Mouse (Mus musculus): Measurements from ENCODE around the gene Cdhr4. TPM values are rescaled to one million over a fixed set of nuclear protein-coding genes. Genes with fewer than 3 reads are reported as not detected.
A peak's percentile ranks its signal among the peaks of the same experiment; 100 is the strongest.
"Not testable (repeated sequence)": the region's sequence is repeated elsewhere in the genome, so short reads cannot be mapped to it uniquely, and the experiment has no call there.

Cdhr4 gene
- polyA plus RNA-seq, 1 experiment from 2014 or later = 2.6 TPM

DNA sequence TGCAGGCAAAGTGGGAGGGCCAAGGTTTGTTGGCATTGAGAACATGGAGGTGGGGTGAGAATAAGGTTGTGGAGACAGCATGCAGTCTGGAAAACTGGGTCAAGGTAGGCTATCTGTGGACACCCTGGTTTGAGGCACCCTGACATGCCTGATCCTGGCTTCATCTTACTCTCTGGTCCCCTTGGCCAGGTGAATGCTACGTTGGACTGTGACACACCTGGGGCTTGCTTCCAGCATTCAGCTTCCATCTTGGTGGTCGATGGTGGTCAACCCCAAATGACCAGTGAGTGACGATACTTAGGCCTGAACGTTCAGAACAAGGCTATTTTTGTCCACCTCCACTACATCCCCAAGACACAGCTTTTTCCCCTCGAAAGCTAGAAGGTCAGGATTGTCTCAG lies 3.8 kb downstream of the Cdhr4 start, which contains the start of gene Gm20662:
Gene Gm20662 (plus strand): TSS at position 301 of the 400 bp plus-strand sequence.
- no peak within 1 kb of the TSS for H3K4me3 ChIP-seq
- H3K4me2 ChIP-seq = no peak within 1 kb of the TSS
- H3K4me1 ChIP-seq (replicated peaks) = no peaks in the 10 kb centered on the region
- ATAC-seq (ENCODE audit: low FRiP score) = no peak
- no peaks in the 10 kb centered on the region for H3K9me3 ChIP-seq
- H3K9ac ChIP-seq = no peak within 1 kb of the TSS
- H3K27ac ChIP-seq = no peak within 1 kb of the TSS
- 0 out of 2 replicates have a peak, but pooled peaks cover 7% of the 10 kb centered on the region for H3K27me3 ChIP-seq
- H3K36me3 ChIP-seq = no peaks in the 10 kb centered on the region
- WGBS = 91% methylated on average over 5 of the region's 5 CpGs

DNA sequence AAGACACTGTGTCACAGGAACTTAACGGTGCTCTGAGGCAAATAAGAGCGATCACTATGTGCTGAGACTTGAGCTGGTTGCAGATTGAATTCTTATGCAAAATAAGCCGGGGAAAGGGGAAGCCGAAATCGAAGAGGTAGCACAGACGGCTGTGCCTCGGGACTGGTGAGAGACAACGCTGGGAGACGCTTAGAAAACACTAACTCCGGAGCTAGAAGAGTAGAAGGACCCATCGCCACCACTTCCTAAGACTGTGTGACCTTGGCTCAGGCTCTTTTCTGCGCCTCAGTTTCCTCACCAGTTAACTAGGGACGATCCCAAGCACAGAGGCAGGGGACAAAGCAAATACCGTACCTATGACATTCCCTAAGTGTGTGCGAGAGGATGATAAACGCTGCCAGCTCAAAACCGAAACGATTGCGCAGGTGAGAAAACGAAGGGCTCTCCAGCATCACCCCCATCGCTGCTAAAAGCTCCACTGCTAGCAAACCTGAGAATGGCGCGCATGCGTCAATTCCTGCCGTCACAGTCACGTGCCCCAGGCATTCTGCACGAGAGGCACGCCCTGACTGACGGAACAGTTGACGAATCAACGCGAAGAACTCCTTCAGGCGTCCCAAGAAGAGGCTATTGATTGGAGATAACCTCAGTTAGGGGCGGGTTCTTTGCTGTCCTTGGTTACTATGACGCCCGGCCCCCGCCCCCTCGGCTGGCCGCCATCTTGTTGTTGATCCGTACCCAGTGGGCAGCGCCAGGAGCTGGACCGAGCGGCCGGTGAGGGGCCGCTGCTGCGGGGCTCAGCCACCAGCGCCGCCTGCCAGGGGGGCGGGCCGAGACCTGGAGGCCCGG lies 9.8 kb downstream of the Cdhr4 start, which contains the start of gene Ip6k1:
Gene Ip6k1 (plus strand): TSS at position 580 of the 849 bp plus-strand sequence.
- Histone ChIP-seq H3K4me3 (peak within 1 kb of the TSS; percentile 97), H3K27ac (peak within 1 kb of the TSS; percentile 97), H3K36me3 (no peaks in the 10 kb centered on the region), H3K9me3 (no peaks in the 10 kb centered on the region), H3K4me1 (replicated peaks) (peaks cover 34% of the 10 kb centered on the region), H3K27me3 (0 out of 2 replicates have a peak, but pooled peaks cover 7% of the 10 kb centered on the region), H3K9ac (peak within 1 kb of the TSS; percentile 98), H3K4me2 (peak within 1 kb of the TSS; percentile 81)
- under 1% methylated on average over 51 of the region's 51 CpGs for WGBS
- ATAC-seq (ENCODE audit: low FRiP score) = peak; percentile 99

DNA sequence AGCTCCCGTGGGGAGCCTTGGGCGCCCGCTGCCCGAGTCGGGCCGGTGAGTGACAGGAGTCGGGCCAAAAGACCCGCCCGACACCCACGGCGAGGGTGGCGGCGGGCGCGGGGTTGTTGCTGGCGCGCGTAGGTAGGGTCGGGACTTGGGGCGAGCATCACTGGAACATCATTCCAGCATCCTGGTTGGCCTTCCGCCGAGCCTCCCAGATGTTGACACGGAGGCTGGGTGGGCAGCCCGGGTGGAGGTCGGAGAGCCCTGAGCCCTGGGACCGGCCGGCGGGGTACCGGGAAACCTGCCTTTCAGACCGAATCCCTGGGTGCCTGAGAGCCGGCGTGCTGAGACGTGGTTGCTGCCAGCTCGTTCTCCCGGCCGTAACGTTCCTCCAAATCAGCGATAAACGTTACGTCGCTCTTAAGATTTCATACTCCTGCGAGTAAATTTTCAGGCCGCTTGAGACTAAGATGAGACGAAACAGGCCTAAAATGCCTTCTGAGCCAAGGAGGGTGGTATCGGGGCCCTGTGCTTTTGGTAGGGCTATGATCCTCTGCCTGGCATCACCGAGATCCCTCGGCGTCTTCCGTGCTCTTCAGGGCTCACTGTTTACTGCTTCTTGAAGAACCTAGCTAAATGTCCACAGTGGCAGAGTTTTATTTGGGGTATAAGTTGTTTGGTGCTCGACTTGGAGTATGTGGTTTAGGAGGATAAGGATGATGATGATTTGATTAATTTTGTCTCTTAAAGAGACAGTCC lies 10.7 kb downstream of the Cdhr4 start:
- Histone ChIP-seq H3K9ac (peak overlapping the region; percentile 98), H3K4me1 (replicated peaks) (peaks cover 34% of the 10 kb centered on the region), H3K27me3 (0 out of 2 replicates have a peak, but pooled peaks cover 7% of the 10 kb centered on the region), H3K9me3 (no peaks in the 10 kb centered on the region), H3K4me3 (peak overlapping the region; percentile 97), H3K27ac (peak overlapping the region; percentile 97), H3K36me3 (no peaks in the 10 kb centered on the region), H3K4me2 (peak overlapping the region; percentile 81)
- peak; percentile 67 for ATAC-seq (ENCODE audit: low FRiP score)
- under 1% methylated on average over 47 of the region's 50 CpGs for WGBS

DNA sequence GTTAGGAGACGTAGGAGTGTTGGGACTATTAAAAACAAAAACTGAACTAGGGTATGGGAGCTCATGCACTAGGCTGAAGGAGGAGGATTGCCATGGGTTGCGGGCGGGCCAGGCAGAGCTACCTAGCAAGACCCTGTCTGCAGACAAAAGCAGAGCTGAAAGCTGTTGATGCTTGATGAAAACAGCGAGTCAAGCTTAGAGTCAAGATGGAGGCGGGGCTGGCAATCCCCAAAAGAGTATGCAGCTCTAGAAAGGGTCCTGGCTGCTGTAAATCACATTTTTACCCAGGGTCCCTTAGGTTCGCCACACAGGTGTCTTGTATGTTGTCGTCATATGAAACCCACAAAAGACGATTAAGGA lies 11.2 kb downstream of the Cdhr4 start:
- H3K4me2 ChIP-seq = peak overlapping the region; percentile 81
- 13% methylated on average over 8 of the region's 8 CpGs for WGBS
- peak overlapping the region; percentile 97 for H3K4me3 ChIP-seq
- no peak for ATAC-seq (ENCODE audit: low FRiP score)
- H3K27ac ChIP-seq = peak overlapping the region; percentile 97
- no peaks in the 10 kb centered on the region for H3K9me3 ChIP-seq
- peaks cover 34% of the 10 kb centered on the region for H3K4me1 ChIP-seq (replicated peaks)
- H3K9ac ChIP-seq = peak overlapping the region; percentile 98
- H3K36me3 ChIP-seq = no peaks in the 10 kb centered on the region
- 0 out of 2 replicates have a peak, but pooled peaks cover 7% of the 10 kb centered on the region for H3K27me3 ChIP-seq

DNA sequence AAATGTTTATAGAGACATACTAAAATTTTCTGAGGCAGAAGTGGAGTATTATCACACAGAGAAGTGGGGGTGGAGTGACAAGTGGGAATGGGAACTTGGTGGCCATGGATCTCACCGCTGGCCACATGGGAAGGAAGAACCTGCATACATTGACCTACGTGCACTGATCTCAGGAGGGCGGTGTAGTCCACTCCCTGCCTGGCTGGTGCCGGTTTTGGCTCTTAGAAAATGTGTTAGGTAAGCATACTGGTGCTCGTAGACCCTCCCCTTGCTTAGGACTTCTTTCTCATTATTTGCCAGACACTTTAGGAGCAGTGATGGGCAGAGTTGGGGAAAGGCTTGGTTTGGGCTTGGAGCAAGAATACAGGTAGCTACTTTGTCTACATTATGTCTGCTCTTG lies 15.7 kb downstream of the Cdhr4 start:
- Histone ChIP-seq H3K9me3 (no peaks in the 10 kb centered on the region), H3K27me3 (no peaks in the 10 kb centered on the region), H3K4me1 (replicated peaks) (peaks cover 29% of the 10 kb centered on the region), H3K9ac (no peak overlapping the region), H3K4me2 (no peak overlapping the region), H3K27ac (no peak overlapping the region), H3K4me3 (no peak overlapping the region), H3K36me3 (peaks cover 7% of the 10 kb centered on the region)
- no peak for ATAC-seq (ENCODE audit: low FRiP score)
- 87% methylated on average over 5 of the region's 5 CpGs for WGBS

DNA sequence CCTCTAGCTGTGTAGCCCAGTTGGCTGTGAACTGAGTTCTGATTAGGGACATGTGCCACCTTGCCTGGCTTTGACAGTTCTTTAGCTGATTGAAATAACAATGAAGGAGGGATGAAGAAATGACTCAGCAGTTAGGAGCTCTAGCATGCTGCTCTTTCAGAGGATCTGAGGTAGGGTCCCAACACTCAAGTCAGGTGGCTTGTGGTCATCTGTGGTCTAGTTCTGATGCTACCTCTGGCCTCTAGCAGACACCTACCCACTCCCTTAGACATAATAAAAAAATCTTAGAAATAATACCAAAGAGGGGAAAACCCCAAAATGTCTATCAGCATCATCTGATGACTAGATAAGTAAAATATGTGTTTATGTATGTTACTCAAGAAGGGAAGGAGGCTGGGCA lies 18.1 kb downstream of the Cdhr4 start:
- H3K9ac ChIP-seq = no peak overlapping the region
- H3K27me3 ChIP-seq = no peaks in the 10 kb centered on the region
- no peaks in the 10 kb centered on the region for H3K9me3 ChIP-seq
- no peak overlapping the region for H3K4me2 ChIP-seq
- ATAC-seq (ENCODE audit: low FRiP score) = no peak
- H3K4me3 ChIP-seq = no peak overlapping the region
- H3K27ac ChIP-seq = no peak overlapping the region
- H3K36me3 ChIP-seq = peaks cover 8% of the 10 kb centered on the region
- H3K4me1 ChIP-seq (replicated peaks) = peaks cover 9% of the 10 kb centered on the region

DNA sequence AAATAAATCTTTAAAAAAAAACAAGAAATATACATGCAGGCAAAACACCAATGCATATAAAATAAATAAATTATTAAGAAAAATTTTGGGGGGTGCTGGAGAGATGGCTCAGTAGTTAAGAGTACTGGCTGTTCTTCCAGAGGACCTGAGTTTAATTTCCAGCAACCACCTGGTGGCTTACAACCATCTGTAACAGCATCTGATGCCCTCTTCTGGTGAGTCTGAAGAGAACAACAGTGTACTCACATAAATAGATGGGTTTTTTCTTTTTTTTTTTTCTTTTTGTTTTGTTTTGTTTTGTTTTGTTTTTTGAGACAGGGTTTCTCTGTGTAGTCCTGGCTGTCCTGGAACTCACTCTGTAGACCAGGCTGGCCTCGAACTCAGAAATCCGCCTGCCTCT lies 21.3 kb downstream of the Cdhr4 start:
- H3K9me3 ChIP-seq; H3K4me1 ChIP-seq (replicated peaks); H3K27ac ChIP-seq; H3K4me3 ChIP-seq; H3K36me3 ChIP-seq; H3K9ac ChIP-seq; H3K27me3 ChIP-seq; ATAC-seq (ENCODE audit: low FRiP score); H3K4me2 ChIP-seq: not testable (repeated sequence)
- WGBS = 100% methylated on average over 2 of the region's 2 CpGs

DNA sequence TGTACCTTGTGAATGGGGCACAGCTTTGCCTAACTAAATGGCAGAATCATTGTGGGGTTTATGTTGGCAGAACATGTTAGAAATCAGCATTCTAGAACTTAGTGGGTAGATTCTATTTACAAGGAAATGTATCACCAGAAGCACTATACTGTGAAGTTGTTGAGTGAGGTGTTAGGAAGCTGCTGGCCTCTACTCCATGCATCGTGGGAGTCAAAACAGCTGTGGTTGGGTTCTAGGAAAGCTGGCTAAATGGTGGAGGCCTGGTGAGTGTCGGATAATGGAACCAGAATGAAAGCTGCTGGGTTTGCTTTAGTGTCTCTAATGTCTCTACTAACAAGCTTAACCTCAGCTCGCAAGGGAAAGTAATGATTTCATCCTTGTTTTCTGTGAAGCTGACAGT lies 24.8 kb downstream of the Cdhr4 start:
- H3K36me3 ChIP-seq = peaks cover 8% of the 10 kb centered on the region
- no peaks in the 10 kb centered on the region for H3K27me3 ChIP-seq
- no peak overlapping the region for H3K4me3 ChIP-seq
- H3K27ac ChIP-seq = no peak overlapping the region
- no peak for ATAC-seq (ENCODE audit: low FRiP score)
- whole genome bisulfite sequencing = 82% methylated on average over 3 of the region's 3 CpGs
- H3K9me3 ChIP-seq = no peaks in the 10 kb centered on the region
- H3K4me2 ChIP-seq = no peak overlapping the region
- peaks cover 10% of the 10 kb centered on the region for H3K4me1 ChIP-seq (replicated peaks)
- H3K9ac ChIP-seq = no peak overlapping the region

DNA sequence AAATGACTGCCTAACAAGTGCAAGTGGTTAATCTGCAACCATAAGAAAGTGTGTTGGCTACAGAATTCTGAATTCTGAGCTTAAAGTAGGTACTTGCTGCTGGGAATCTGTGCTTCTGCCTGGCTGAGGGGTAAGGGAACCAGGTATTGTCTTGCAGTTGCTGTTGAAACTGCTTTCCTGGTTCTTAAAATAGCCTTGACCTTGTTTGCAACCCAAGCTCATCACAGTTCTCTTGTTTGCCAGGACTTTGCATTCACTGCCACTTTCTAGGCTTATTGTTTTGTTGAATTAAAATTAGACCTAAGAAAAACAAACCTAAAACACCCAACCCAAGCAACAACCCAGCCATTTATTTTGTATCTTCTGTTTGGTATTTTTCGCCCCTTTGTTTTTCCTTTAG lies 28.4 kb downstream of the Cdhr4 start:
- WGBS = 98% methylated on average over 1 of the region's 1 CpGs
- ATAC-seq (ENCODE audit: low FRiP score) = no peak
- H3K9ac ChIP-seq = no peak overlapping the region
- peaks cover 10% of the 10 kb centered on the region for H3K4me1 ChIP-seq (replicated peaks)
- no peak overlapping the region for H3K27ac ChIP-seq
- H3K4me2 ChIP-seq = no peak overlapping the region
- no peaks in the 10 kb centered on the region for H3K27me3 ChIP-seq
- H3K4me3 ChIP-seq = no peak overlapping the region
- H3K9me3 ChIP-seq = no peaks in the 10 kb centered on the region
- peaks cover 21% of the 10 kb centered on the region for H3K36me3 ChIP-seq

DNA sequence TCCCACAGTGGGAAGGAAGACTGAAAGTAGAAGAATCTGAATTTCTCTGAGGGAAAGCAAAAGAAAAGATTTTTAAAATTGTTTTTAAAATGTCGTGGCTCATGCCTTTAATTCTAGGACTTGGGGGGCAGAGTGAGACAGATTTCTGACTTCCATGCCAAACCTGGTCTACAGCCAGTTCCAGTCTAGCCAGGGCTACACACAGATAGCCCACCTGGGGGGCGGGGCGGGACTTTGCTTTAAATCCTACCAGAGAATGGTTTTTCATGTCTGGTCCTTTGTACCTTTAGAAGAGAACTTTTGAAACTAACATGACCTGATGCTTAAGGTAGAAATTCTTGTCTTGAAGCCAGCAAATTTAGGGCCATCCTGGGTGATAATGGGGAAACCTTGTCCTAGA lies 30.9 kb downstream of the Cdhr4 start:
- H3K9me3 ChIP-seq = no peaks in the 10 kb centered on the region
- no peak for ATAC-seq (ENCODE audit: low FRiP score)
- no peak overlapping the region for H3K4me3 ChIP-seq
- H3K27me3 ChIP-seq = no peaks in the 10 kb centered on the region
- peaks cover 40% of the 10 kb centered on the region for H3K36me3 ChIP-seq
- 88% methylated on average over 3 of the region's 3 CpGs for WGBS
- no peak overlapping the region for H3K4me2 ChIP-seq
- no peak overlapping the region for H3K27ac ChIP-seq
- H3K9ac ChIP-seq = no peak overlapping the region
- peaks cover 10% of the 10 kb centered on the region for H3K4me1 ChIP-seq (replicated peaks)

DNA sequence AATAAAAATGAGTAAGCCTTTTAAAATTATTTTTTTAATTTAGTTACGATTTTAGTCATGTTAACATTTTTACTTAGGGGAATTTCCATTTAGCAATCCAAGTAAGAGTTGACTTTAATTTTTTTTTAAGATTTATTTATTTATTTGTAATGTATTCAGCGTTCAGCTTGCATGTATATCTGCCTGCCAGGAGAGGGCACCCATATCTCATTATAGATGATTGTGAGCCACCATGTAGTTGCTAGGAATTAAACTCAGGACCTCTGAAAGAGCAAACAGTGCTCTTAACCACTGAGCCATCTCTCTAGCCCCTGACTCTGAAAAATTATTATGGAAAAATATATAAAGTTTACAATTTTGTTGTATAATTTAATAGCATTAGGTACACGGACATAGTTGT lies 34.3 kb downstream of the Cdhr4 start:
- no peak overlapping the region for H3K4me2 ChIP-seq

DNA sequence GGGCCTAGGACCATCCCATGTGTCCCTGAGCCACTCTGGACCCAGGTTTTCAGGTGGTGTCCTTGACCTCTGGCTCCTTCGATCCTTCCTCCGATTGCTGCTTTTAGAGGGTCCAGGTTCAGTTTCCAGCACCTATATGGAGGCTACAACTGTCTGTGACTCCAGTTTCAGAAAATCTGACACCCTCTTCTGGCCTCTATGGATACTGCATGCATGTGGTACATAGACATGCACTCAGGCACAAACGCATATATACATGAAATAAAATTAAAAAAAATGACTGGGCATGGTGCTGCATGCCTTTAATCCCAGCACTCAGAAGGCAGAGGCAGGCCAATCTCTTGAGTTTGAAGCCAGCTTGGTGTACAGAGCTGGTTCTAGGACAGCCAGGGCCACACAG lies 35.6 kb downstream of the Cdhr4 start:
- Histone ChIP-seq H3K9ac (no peak overlapping the region), H3K27me3 (no peaks in the 10 kb centered on the region), H3K4me3 (no peak overlapping the region), H3K4me2 (no peak overlapping the region), H3K4me1 (replicated peaks) (no peaks in the 10 kb centered on the region), H3K27ac (no peak overlapping the region), H3K9me3 (no peaks in the 10 kb centered on the region), H3K36me3 (peaks cover 58% of the 10 kb centered on the region)
- WGBS = 97% methylated on average over 3 of the region's 3 CpGs
- no peak for ATAC-seq (ENCODE audit: low FRiP score)

More for the DNA sequence above, 34.3 kb downstream of the Cdhr4 start:
- no peak for ATAC-seq (ENCODE audit: low FRiP score)
- H3K4me1 ChIP-seq (replicated peaks) = no peaks in the 10 kb centered on the region
- peaks cover 49% of the 10 kb centered on the region for H3K36me3 ChIP-seq
- H3K4me3 ChIP-seq = no peak overlapping the region
- 91% methylated on average over 3 of the region's 3 CpGs for WGBS
- no peaks in the 10 kb centered on the region for H3K27me3 ChIP-seq
- H3K27ac ChIP-seq = no peak overlapping the region
- H3K9ac ChIP-seq = no peak overlapping the region
- no peaks in the 10 kb centered on the region for H3K9me3 ChIP-seq
